Mouse (Mus musculus): ENCODE data around the gene Sorcs2. TPM values are rescaled to one million over a fixed set of nuclear protein-coding genes. Genes with fewer than 3 reads are reported as not detected.

The Sorcs2 gene
- total and polyA plus RNA-seq, 2 experiments from 2014 or later: 12.4 to 50.3 TPM

DNA sequence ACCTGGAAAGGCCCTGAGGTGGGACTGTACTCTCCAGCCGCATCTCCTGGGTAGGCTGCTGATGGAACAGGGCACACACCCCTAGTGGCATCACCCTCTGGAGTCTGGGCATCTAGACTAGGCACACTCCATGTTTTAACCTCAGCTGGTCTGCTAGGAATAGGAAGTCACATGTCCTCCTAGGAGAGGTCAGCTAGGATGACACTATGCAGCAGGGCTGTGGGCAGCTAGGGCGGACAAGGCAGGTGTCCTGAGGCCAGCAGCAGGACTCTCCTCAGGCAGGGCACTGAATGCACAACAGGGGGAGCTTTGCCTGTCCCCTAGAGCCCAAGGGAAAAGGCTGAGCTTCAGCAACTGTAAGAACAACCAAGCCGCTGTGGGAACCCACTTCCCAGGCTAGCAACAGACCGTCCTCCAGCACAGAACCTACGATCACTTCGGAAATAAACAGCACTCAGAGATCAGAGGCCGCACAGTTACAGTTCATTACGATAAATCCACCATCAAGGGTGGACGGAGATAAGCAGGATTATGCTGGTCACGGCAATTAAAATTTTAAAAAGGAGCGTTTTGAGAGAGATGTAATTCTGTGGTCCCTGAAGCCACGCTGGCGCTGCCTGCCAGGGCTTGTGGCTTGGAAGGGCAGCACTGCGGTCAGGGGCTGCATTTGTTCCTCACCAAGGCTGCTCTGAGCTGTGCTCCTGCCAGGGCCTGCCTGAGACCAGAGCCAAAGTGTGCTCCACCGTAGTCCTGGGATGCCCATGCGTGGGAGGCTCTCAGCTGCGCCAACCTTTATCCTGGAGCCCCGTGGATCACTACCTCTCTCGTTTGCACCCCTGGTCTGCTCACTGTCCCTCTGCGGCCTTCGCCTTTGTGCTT is 232.3 kb downstream of the Sorcs2 start:
- H3K4me1 ChIP-seq (ENCODE audit: insufficient read depth, low read length): peaks cover 26% of the 10 kb centered on the region; the same call in 1 of the 2 replicates
- WGBS: 57% methylated on average over 21 of the region's 21 CpGs
- 0 out of 2 replicates have a peak overlapping the region, but pooled peaks have one; percentile 11 for H3K27ac ChIP-seq
- TF ChIP-seq CTCF (IDR thresholded peaks at IDR 0.05; ENCODE audit: low read depth): no peak
- H3K9me3 ChIP-seq (ENCODE audit: low read length): no peaks in the 10 kb centered on the region
- H3K4me3 ChIP-seq (ENCODE audit: low read length): no peak overlapping the region
- DNase-seq (ENCODE audit: low spot score): peak; percentile 24
- no peak overlapping the region; the same call in 1 of the 2 replicates for H3K9ac ChIP-seq (replicated peaks; ENCODE audit: low read length)
- ATAC-seq: no peak
- H3K27me3 ChIP-seq (ENCODE audit: insufficient read depth, low read length): no peaks in the 10 kb centered on the region; the same call in 1 of the 2 replicates
- H3K36me3 ChIP-seq (ENCODE audit: insufficient read depth, low read length): no peaks in the 10 kb centered on the region
- H3K4me2 ChIP-seq (ENCODE audit: low read depth, low read length): no peak overlapping the region

DNA sequence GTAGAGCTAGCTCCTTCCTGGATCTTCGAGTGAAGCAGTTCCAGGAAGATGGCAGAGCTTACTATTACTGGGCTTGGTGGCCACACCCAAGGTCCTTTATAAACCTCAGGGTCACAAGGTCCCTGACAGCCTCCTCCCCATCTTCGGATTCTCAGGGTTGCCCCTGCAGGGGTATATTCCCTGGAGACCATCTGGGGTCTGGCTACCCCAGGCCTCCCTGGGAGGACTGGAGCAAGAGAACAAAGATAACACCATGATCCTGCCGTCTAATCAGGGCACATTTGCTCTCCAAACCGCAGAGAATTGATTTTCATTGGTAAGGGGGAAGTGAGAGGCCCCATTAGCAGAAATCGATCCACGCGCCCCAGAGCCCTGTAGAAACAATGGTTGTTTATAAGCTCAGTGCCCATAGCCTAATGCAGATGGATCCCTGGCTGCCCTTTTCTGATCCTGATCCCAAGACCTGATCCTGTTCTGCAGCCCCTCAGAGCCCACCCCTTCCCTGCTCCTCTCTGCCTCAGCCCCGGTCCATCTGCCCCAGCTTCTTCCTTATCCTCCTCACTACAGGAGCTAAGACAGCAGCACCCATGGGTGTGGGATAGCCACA is 243.0 kb downstream of the Sorcs2 start:
- Histone ChIP-seq H3K27ac (no peak overlapping the region), H3K4me1 (ENCODE audit: insufficient read depth, low read length) (no peaks in the 10 kb centered on the region), H3K4me2 (ENCODE audit: low read depth, low read length) (no peak overlapping the region), H3K9me3 (ENCODE audit: low read length) (no peaks in the 10 kb centered on the region), H3K4me3 (ENCODE audit: low read length) (no peak overlapping the region), H3K36me3 (ENCODE audit: insufficient read depth, low read length) (no peaks in the 10 kb centered on the region), H3K27me3 (ENCODE audit: insufficient read depth, low read length) (no peaks in the 10 kb centered on the region), H3K9ac (replicated peaks; ENCODE audit: low read length) (no peak overlapping the region)
- TF ChIP-seq CTCF (IDR thresholded peaks at IDR 0.05; ENCODE audit: low read depth): no peak
- 36% methylated on average over 8 of the region's 8 CpGs for WGBS
- ATAC-seq (no peak), DNase-seq (ENCODE audit: low spot score) (no peak)

DNA sequence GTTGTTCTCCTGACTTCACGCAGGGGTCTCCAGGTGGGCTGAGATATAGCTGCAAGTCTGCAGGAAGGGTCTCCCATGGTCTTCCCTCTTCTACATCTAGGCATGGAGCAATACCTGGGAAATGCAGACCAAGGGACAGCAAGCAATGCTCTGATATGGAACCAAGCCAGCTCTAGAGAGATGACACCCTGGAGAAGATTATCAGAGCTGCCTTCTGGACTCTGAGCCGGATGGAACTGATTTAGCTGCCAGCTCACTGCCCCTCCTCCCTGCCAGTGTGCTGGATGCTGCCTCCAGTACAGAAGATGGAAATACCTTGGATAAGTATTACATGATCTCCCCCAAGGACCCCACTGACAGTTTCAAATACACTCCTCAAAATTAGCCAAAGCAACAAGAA is 244.7 kb downstream of the Sorcs2 start:
- TF ChIP-seq CTCF (IDR thresholded peaks at IDR 0.05; ENCODE audit: low read depth): no peak
- WGBS: 66% methylated on average over 2 of the region's 2 CpGs

DNA sequence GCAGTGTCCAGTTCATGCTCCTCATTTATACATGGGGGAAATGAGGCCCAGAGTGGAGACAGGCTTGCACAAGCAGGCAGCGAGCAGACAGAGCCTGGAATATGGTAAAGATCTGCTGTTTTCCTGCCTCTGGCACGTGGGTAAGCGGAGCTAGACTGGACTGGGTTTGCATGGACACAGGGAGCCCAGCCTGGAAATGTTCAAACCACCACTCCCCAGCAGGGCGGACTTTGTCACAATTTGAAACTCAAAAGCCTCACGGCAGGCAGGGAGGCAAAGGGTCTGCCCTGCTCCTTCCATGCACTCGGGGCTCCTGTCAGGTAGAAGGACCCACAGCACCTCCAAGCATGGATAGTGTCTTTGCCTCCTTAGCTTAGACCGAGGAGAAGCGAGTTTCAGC is 246.9 kb downstream of the Sorcs2 start:
- no peaks in the 10 kb centered on the region for H3K36me3 ChIP-seq (ENCODE audit: insufficient read depth, low read length)
- 66% methylated on average over 8 of the region's 8 CpGs for WGBS
- H3K9me3 ChIP-seq (ENCODE audit: low read length): no peaks in the 10 kb centered on the region
- DNase-seq (ENCODE audit: low spot score): no peak
- no peak for ATAC-seq
- H3K4me3 ChIP-seq (ENCODE audit: low read length): no peak overlapping the region
- no peak overlapping the region for H3K4me2 ChIP-seq (ENCODE audit: low read depth, low read length)
- TF ChIP-seq CTCF (IDR thresholded peaks at IDR 0.05; ENCODE audit: low read depth): no peak
- H3K27ac ChIP-seq: no peak overlapping the region
- H3K4me1 ChIP-seq (ENCODE audit: insufficient read depth, low read length): no peaks in the 10 kb centered on the region
- no peak overlapping the region for H3K9ac ChIP-seq (replicated peaks; ENCODE audit: low read length)
- no peaks in the 10 kb centered on the region for H3K27me3 ChIP-seq (ENCODE audit: insufficient read depth, low read length)

More for the DNA sequence above, 244.7 kb downstream of the Sorcs2 start:
- Histone ChIP-seq H3K4me1 (ENCODE audit: insufficient read depth, low read length) (no peaks in the 10 kb centered on the region), H3K9ac (replicated peaks; ENCODE audit: low read length) (no peak overlapping the region), H3K27ac (no peak overlapping the region), H3K9me3 (ENCODE audit: low read length) (no peaks in the 10 kb centered on the region), H3K4me2 (ENCODE audit: low read depth, low read length) (no peak overlapping the region), H3K27me3 (ENCODE audit: insufficient read depth, low read length) (no peaks in the 10 kb centered on the region), H3K4me3 (ENCODE audit: low read length) (no peak overlapping the region), H3K36me3 (ENCODE audit: insufficient read depth, low read length) (no peaks in the 10 kb centered on the region)
- ATAC-seq (no peak), DNase-seq (ENCODE audit: low spot score) (peak; percentile 44)

DNA sequence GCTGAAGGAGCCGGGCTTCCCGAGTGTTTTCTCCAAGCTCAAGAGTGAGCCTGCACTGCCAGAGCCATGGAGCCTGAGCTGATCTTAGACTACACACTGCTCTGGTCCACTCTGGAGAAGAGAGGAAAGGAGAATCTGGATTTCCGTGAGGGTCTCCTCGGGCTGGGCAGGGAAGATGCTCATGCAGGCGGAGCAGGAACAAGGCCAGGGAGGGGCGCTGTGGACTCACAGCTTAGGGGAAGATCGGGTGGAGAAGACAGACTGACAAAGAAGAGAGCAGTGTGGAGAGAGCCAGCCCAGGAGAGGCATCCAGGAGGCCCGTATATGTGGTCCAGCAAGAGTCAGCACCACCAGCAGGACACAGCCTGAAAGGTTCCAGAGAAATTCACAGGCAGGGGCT is 248.8 kb downstream of the Sorcs2 start:
- no peak overlapping the region for H3K4me2 ChIP-seq (ENCODE audit: low read depth, low read length)
- no peaks in the 10 kb centered on the region for H3K9me3 ChIP-seq (ENCODE audit: low read length)
- H3K27me3 ChIP-seq (ENCODE audit: insufficient read depth, low read length): no peaks in the 10 kb centered on the region
- ATAC-seq (0 out of 2 replicates have a peak, but pooled peaks have one; percentile 10), DNase-seq (ENCODE audit: low spot score) (no peak)
- WGBS: 57% methylated on average over 8 of the region's 8 CpGs
- H3K9ac ChIP-seq (replicated peaks; ENCODE audit: low read length): no peak overlapping the region
- H3K27ac ChIP-seq: no peak overlapping the region
- H3K4me3 ChIP-seq (ENCODE audit: low read length): no peak overlapping the region
- TF ChIP-seq CTCF (IDR thresholded peaks at IDR 0.05; ENCODE audit: low read depth): peak; percentile 37
- no peaks in the 10 kb centered on the region for H3K36me3 ChIP-seq (ENCODE audit: insufficient read depth, low read length)
- no peaks in the 10 kb centered on the region for H3K4me1 ChIP-seq (ENCODE audit: insufficient read depth, low read length)

DNA sequence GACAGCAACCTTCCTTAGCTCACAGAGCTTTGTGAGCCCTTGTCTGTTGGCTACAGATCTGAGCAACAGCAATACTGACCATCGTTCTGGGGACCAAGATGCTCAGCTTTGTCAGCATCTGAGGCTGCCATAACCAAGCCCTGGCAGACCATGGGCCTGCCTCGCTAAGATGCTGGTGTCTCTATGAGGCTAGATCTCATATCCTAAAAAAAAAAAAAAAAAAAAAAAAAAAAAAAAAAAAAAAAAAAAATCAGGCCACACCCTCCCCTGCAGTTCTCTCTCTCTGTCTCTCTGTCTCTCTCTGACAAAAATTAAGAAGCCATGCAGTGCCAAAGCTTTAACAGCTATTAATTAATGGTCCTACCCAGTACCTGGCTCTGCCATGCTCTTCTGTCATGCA is 251.3 kb downstream of the Sorcs2 start:
- no peak overlapping the region for H3K4me3 ChIP-seq (ENCODE audit: low read length)
- no peaks in the 10 kb centered on the region for H3K9me3 ChIP-seq (ENCODE audit: low read length)
- no peak for DNase-seq (ENCODE audit: low spot score)
- WGBS: 77% methylated on average over 2 of the region's 2 CpGs
- no peaks in the 10 kb centered on the region for H3K36me3 ChIP-seq (ENCODE audit: insufficient read depth, low read length)
- H3K4me1 ChIP-seq (ENCODE audit: insufficient read depth, low read length): no peaks in the 10 kb centered on the region
- H3K9ac ChIP-seq (replicated peaks; ENCODE audit: low read length): no peak overlapping the region
- H3K27me3 ChIP-seq (ENCODE audit: insufficient read depth, low read length): no peaks in the 10 kb centered on the region
- TF ChIP-seq CTCF (IDR thresholded peaks at IDR 0.05; ENCODE audit: low read depth): no peak
- H3K27ac ChIP-seq: no peak overlapping the region
- ATAC-seq: no peak
- H3K4me2 ChIP-seq (ENCODE audit: low read depth, low read length): no peak overlapping the region
